In genomic region chr4:5126059-5126458, GRCm38 (mm10) we compare ENCODE assay signal across 26 mouse cellular contexts.
"Had no signal": no experiment of that assay in that cellular context is flagged by ENCODE, and none has a peak within 500 bp of the region (broad histone marks: within the 10 kb centered on the region; RNA-seq: fewer than 3 reads in every experiment).

No protein-coding gene starts in this region.

- H3K36me3 ChIP-seq: heart, embryonic 13.5 days; heart, embryonic 15.5 days; hindbrain, embryonic 13.5 days; hindbrain, embryonic 15.5 days; kidney, embryonic 15.5 days; limb, embryonic 10.5 days; limb, embryonic 12.5 days; liver, embryonic 13.5 days had no signal

- ATAC-seq: hindbrain, postnatal 0 days; intestine, embryonic 16.5 days had no signal

- H3K9me3 ChIP-seq: heart, embryonic 13.5 days; heart, embryonic 15.5 days; hindbrain, embryonic 13.5 days; hindbrain, embryonic 15.5 days; kidney, embryonic 15.5 days; limb, embryonic 10.5 days; limb, embryonic 12.5 days; liver, embryonic 13.5 days had no signal

- H3K4me2 ChIP-seq: heart, embryonic 11.5 days; heart, embryonic 13.5 days; heart, embryonic 15.5 days; hindbrain, embryonic 13.5 days; hindbrain, embryonic 15.5 days; kidney, embryonic 15.5 days; limb, embryonic 12.5 days; liver, embryonic 11.5 days; liver, embryonic 13.5 days had no signal

- H3K9ac ChIP-seq: heart, embryonic 13.5 days; heart, embryonic 15.5 days; hindbrain, embryonic 13.5 days; hindbrain, embryonic 15.5 days; kidney, embryonic 15.5 days; limb, embryonic 12.5 days; liver, embryonic 13.5 days had no signal

- H3K27me3 ChIP-seq: heart, embryonic 13.5 days; heart, embryonic 15.5 days; hindbrain, embryonic 13.5 days; hindbrain, embryonic 15.5 days; kidney, embryonic 15.5 days; limb, embryonic 12.5 days; liver, embryonic 13.5 days had no signal

- H3K4me3 ChIP-seq: gastrocnemius, adult 2 months; heart, adult 2 months; heart, embryonic 13.5 days; heart, embryonic 15.5 days; hindbrain, embryonic 13.5 days; hindbrain, embryonic 15.5 days; kidney, embryonic 15.5 days; left cerebral cortex, adult 2 months; limb, embryonic 10.5 days; limb, embryonic 12.5 days; liver, embryonic 13.5 days had no signal

- H3K27ac ChIP-seq: gastrocnemius, adult 2 months; heart, adult 2 months; heart, embryonic 13.5 days; heart, embryonic 15.5 days; hindbrain, embryonic 13.5 days; hindbrain, embryonic 15.5 days; hindbrain, postnatal 0 days; kidney, embryonic 15.5 days; kidney, postnatal 0 days; left cerebral cortex, adult 2 months; limb, embryonic 10.5 days; limb, embryonic 12.5 days; liver, embryonic 13.5 days had no signal

- H3K4me1 ChIP-seq: heart, embryonic 13.5 days; heart, embryonic 15.5 days; hindbrain, embryonic 13.5 days; hindbrain, embryonic 15.5 days; kidney, embryonic 15.5 days; limb, embryonic 10.5 days; limb, embryonic 12.5 days; liver, embryonic 13.5 days had no signal

- DNase-seq: gastrocnemius, adult 2 months; gastrocnemius, postnatal 10 days; gastrocnemius, postnatal 25 days; heart, adult 2 months; heart, postnatal 14 days; heart, postnatal 36 days; kidney, adult 11 months; kidney, adult 2 months; kidney, adult 9 months; kidney, postnatal 14 days; kidney, postnatal 36 days; liver; liver, embryonic 13.5 days had no signal
